Mouse (Mus musculus): Measurements from ENCODE around the gene Nprl2. TPM values are rescaled to one million over a fixed set of nuclear protein-coding genes. Genes with fewer than 3 reads are reported as not detected.
A peak's percentile ranks its signal among the peaks of the same experiment; 100 is the strongest.
"Not testable (repeated sequence)": the region's sequence is repeated elsewhere in the genome, so short reads cannot be mapped to it uniquely, and the experiment has no call there.

Gene Nprl2
- total RNA-seq, 2 experiments from 2014 or later, result 28.7 to 34.5 TPM

GRCm38 (mm10) chr9:107551890-107552355 is 9.9 kb downstream of the Nprl2 start:
- DNase-seq (ENCODE audit: low spot score in 2 of 2), result no peak

DNA sequence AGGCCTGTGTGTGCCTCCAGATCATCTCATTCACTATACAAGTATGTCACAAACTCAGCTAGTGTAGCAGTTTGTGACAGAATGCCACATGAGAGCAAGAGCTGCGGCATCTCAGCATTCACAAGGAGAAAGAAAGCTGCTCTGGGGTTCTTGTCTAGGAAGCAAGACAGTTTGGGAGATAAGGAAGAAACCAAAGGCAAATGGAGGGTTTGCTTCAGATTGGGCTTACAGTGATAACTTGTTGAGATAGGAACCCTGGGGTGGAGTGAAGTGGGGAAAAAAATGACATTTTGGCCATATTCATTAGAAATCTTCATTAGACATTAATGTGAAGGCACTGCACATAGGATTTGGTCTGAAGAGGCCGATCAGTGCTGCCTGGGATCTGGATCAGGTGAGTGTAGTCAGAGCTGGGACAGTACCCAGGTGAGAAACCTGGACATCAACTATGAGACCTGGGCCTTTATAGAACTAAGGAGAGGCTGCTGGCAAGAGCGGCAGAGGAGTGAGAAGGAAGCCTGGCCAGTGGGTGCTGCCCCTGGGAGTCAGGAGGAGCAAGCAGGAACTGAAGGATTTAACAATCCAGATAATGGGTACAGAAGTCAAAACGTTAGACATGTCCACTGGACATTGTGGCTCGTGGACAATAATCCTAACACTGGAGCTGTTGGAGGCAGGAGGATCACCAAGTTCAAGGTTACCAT is 10.8 kb downstream of the Nprl2 start:
- no peak for DNase-seq (ENCODE audit: low spot score in 2 of 2)

GRCm38 (mm10) chr9:107553541-107554318 is 11.7 kb downstream of the Nprl2 start:
- no peak for DNase-seq (ENCODE audit: low spot score in 2 of 2)

DNA sequence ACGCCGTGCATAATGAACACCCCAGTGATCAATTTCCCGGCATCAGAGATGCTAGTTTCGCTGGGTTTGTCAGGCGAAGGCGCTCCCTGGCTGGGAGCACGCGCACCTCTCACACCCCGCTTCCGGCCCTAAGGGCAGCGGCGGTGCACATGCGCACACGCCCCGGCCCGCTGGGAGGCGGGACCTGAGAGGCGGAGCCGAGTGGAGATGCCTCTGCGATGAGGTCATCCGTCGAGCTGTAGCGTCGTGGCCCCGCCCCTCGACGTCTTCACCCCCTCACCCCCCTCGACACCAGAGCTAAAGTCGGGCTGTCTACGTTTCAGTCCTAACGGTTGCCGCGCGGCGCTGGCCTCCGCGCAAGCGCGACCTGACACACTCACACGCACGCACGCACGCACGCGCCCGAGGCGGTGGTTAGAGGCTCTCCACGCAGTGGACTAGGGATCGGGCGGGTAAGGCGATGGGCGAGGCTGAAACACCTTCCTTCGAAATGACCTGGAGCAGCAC is 12.3 kb downstream of the Nprl2 start:
- peak; percentile 87 to 96 for DNase-seq (ENCODE audit: low spot score in 2 of 2)

- no peak for DNase-seq (ENCODE audit: low spot score in 2 of 2)
Observed at GRCm38 (mm10) chr9:107555031-107555457, 13.0 kb downstream of the Nprl2 start.

DNA sequence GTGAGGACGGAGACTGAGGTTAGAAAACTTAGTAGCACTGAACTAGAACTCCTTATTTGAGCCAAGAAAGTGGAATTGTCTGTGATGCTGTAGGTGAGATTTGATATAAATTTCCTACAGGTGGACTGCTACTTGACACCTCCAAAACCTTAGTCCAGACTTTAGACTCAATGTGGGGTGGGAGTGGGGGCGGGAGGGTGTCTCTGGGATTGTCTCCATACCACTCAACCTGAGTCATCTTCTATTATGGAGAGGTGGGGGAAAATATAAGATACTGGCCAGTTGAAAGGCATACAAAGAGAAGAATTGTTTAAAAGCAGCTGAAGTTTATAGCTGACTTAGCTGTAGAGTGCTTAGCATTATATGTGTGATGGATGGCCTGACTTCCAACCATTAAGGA is 13.7 kb downstream of the Nprl2 start:
- no peak for DNase-seq (ENCODE audit: low spot score in 2 of 2)

DNA sequence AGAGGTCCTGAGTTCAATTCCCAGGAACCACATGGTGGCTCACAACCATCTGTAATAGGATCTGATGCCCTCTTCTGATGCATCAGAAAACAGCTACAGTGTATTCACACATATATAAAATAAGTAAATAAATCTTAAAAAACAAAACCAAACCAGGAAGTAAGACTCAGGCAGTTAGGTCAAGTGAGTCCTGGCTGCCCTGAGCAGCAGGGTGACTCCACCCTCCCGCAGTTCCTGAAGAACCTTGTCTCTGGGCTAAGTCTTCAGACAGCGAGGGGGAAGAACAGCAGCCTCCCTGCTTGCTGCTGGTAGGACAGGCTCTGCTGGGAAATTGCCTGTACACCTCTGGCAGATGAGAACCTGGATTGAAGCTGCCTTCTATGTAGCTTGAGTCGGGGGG is 14.3 kb downstream of the Nprl2 start:
- DNase-seq (ENCODE audit: low spot score in 2 of 2), result no peak

DNA sequence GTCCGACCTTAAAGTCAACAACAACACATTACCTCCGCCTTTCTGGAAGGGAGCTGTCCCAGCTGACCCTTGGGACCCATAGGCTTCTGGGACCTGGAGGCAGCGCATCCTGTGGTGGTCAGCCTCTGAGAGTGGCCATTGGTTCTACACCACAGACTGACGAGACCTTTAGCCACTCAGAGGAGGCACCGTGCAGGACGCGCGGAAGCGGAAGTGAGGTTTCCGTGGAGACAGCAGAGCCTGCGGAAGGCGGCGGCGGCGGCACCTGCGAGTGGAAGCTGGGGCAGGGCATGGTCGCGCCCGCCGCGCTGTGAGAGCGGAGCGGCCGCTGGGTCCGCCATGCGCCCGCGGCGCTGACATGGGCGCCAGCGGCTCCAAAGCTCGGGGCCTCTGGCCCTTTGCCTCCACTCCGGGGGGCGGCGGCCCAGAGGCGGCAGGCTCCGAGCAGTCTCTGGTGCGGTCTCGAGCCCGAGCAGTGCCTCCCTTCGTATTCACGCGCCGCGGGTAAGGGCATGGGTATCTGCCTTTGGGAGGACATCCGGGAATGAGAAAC is 21.1 kb downstream of the Nprl2 start, which contains the start of gene Tusc2:
TSS of gene Tusc2 (plus strand) at position 227 of the 553 bp plus-strand sequence.
- peak; percentile 90 to 97 for DNase-seq (ENCODE audit: low spot score in 2 of 2)

- not testable (repeated sequence) for DNase-seq (ENCODE audit: low spot score in 2 of 2)
Observed at GRCm38 (mm10) chr9:107565556-107565955, 23.5 kb downstream of the Nprl2 start.

DNA sequence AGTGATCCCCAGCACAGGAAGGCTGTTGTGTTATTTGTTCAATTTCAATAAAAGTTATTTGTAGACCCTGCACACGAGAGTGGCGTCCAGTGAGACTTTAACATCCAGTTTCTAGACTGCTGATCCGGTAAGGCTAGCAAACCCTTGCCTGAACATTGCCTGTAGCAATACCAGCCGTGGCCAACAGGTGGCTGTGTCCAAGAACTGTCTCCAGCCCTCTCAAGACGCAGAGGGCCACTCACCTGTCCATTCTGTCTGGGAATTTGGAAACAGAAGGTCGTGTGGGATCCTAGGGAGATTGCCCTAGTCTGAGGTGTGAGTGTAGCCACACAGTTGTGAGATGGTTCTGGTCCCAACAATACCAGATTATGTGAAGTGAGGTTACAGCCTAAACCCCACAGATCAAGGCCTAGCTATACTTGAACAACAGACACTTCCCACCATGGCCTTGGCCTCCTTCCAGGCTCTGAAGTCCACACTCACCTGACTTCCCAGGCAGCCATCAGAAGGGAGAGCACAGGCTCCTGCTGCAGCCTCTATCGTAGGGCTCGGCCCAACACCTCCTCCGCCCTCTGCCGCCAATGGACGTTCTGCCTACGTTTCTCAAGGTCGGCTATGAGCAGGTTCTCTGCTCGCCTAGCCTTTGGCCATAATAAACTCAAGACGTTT is 24.1 kb downstream of the Nprl2 start:
- DNase-seq (ENCODE audit: low spot score in 2 of 2), result peak; percentile 58 to 70

DNA sequence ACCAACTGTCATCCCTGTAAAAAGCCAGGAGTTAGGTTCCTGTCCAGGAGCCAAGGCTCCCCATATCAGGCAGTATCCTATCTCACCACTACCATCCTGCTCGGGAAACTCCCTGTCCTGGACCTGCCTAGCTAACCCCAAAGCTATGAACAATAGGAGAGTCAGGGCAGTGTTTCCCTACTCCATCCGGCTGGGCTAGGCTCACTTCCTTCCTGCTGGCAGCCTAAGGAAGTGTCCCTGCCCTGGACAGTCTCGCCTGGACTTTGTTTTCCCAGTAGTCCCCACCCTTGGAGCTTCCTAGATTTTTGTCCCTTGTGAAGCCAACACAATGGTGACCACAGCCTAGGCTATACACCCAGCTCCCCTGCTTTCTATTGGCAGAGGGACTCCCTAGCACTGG is 24.8 kb downstream of the Nprl2 start:
- no peak for DNase-seq (ENCODE audit: low spot score in 2 of 2)

DNA sequence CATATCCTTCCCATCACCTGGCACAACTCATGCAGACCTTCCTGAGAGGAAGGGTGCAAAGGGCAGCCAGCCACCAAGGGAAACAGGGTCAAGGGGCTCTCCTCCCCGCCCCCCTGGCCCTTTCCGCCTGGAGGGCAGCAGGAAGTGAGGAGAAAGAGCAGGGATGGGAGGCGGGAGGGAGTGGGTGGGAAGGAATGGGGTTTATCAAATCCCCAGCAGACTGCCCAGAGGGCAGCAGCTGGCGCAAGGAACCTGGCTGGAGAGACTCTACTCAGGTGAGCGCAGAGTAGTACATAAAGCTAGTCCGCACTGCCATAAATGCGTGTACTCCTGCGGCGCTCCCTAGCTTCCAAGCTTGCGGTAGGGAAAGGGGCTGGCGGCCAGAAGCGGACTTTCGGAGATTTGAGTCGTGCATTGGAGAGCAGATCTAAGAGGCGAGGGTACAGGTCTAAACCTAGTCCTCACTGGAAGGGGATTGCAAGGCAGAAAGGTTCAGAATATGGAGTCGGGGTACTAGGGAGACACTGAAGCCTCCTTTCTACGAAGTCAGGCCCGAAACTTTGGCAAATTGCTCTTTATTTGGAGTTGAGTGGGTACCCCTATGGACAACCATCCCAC is 25.8 kb downstream of the Nprl2 start, which contains the start of gene Hyal2:
TSS of gene Hyal2 (plus strand) at position 244 of the 618 bp plus-strand sequence.
- no peak for DNase-seq (ENCODE audit: low spot score in 2 of 2)

DNA sequence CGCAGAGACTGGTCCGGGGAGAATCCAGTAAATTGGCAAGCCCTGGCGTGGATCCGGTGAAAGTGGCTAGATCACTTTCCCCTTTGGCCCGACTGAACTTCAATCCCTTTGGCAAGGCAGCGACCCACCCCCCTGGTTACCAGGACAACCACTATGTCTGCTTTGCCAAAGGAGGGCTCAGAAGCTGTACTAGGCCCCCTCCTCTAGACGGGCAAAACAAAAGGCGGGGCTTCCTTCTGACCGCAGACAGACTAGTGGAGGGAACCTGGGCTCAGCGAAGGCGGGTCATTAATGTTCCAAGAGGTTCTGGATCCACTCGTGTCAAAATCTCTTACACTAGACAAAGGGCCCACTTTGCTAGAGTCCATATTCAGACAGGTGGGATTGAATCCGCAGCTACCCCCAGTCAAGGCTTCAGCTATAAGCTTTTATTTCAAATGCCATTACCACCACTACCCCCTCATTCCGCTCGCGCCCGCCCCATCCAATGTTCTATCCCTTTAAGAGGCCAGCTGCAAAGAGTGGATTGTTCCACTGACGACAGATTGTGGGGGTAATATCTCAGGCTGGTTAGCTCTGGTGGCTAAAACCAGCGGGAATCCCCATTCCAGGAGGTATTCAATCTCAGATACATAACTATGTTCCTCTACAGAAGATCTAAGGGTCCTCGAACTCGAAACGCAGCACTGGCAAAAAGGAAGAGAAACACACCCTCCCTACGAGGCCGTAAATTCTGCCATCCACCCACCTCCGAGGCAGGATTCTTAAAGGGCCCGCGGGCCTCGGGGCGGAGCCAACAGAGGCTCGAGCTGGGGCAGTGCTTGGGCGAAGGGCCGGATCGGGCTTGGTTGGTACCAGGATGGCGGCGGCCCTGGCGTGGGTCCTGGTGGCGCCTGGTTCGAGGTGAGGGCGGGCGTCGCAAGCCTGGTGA is 26.6 kb downstream of the Nprl2 start:
- peak; percentile 88 to 89 for DNase-seq (ENCODE audit: low spot score in 2 of 2)

DNA sequence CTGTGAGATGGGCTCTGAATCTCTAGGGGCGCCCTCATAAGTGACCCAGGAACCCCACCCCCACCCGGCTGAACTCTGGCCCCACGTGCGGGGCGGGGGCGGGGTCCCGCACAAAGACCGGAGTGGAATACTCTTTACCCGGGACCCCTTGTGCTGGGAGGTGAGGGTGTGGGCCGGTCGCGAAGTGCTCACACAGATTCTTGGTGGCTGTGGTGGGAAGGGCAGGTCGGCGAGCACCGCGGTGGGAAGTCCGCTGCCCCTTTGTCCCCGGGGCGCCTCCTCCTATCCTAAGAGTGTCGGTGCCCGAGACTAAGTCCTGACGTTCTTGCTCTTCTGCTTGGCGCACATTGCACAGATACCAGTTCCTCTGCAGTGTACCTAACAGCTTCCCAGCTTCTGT is 27.2 kb downstream of the Nprl2 start:
- DNase-seq (ENCODE audit: low spot score in 2 of 2), result no peak

DNA sequence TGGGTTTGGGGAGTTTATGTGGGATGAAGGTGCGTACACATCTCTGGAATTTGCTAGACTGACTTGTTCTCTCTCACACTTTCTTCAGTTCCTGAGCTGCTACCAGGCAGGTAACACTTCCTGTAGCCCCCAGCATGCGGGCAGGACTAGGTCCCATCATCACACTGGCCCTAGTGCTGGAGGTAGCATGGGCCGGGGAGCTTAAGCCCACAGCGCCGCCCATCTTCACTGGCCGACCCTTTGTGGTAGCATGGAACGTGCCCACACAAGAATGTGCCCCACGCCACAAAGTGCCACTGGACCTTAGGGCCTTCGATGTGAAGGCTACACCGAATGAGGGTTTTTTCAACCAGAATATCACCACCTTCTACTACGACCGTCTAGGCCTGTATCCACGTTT is 28.0 kb downstream of the Nprl2 start:
- DNase-seq (ENCODE audit: low spot score in 2 of 2), result no peak

- no peak for DNase-seq (ENCODE audit: low spot score in 2 of 2)
Observed at GRCm38 (mm10) chr9:107570845-107571244, 28.8 kb downstream of the Nprl2 start.

DNA sequence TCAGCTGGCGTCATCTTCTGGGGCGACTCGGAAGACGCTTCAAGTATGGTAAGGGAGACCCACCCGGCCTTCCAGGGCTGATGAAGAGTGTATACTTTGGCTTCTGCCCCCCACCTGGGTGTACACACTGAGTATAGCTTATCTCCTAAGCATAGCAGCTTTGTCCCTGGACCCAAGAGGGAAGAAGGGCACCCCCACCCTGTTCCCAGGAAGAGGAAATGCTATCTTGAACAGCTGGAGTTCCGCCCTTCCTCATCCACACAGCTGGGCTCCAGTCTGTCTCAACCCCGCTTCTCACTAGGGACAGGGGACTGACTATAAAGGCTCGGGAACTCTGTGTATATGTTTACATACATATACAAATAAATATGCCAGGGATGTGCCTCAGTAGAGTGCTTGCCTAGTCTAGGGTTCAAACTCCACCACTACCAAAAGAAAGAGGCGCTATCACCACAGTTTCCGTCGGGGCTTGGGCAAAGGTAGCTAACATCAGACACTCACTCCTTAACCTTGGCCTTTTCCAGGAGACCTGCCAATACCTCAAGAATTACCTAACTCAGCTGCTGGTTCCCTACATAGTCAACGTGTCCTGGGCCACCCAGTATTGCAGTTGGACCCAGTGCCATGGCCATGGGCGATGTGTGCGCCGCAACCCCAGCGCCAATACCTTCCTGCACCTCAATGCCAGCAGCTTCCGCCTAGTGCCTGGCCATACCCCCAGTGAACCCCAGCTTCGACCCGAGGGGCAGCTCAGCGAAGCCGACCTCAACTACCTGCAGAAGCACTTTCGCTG is 29.7 kb downstream of the Nprl2 start:
- no peak for DNase-seq (ENCODE audit: low spot score in 2 of 2)

DNA sequence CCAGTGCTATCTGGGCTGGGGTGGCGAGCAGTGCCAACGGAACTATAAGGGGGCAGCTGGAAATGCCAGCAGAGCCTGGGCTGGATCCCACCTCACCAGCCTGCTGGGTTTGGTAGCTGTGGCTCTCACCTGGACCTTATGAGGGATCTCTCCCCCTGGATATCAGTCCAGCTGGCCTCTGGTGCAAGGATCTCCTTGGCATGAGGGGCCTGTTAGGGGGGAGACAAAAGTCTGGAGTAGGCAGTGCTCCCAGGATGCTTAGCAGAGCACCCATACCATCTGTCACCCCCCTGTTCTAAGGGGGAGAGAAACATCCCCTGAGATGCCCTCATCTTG is 30.3 kb downstream of the Nprl2 start:
- DNase-seq (ENCODE audit: low spot score in 2 of 2), result no peak

DNA sequence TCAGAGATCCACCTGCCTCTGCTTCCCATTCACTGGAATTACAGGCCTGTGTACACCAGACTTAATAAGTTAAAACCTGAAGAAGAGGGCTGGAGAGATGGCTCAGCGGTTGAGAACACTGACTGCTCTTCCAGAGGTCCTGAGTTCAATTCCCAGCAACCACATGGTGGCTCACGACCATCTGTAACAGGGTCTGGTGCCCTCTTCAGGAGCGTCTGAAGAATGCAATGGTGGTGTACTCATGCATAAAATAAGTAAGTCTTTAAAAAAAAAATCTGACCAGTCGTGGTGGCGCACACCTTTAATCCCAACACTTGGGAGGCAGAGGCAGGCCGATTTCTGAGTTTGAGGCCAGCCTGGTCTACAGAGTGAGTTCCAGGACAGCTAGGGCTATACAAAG is 31.7 kb downstream of the Nprl2 start:
- DNase-seq (ENCODE audit: low spot score in 2 of 2), result not testable (repeated sequence)

All from layer of hippocampus, postnatal 14 days (tissue).